Mouse (Mus musculus) stomach, embryonic 16.5 days (tissue): Measurements from ENCODE around the gene Scnn1b. TPM values are rescaled to one million over a fixed set of nuclear protein-coding genes. Genes with fewer than 3 reads are reported as not detected.

ENCODE experiments used
- polyA plus RNA-seq: library from polyadenylated mRNA; unstranded; fragments of >200 nt; fragmentation: Nextera tagmentation; extraction: Ambion mirVana; gene quantifications from 2 replicates; pipeline ENCODE4 v1.2.1, GENCODE M21; 2015

Scnn1b gene
- polyA plus RNA-seq, 1 experiment from 2014 or later: 0.81 TPM

Other genes with a start within 250 kb of the Scnn1b start
- gene Usp31, start 157.8 kb upstream of the Scnn1b start, polyA plus RNA-seq: 1.4 and 1.7 TPM in 2 replicates
- 1.8 and 3.4 TPM in 2 replicates for gene Scnn1g, start 130.6 kb upstream of the Scnn1b start, polyA plus RNA-seq
- 24.6 and 25.2 TPM in 2 replicates for gene Cog7, start 116.7 kb downstream of the Scnn1b start, polyA plus RNA-seq
- 72.0 and 83.5 TPM in 2 replicates for gene Gga2, start 156.2 kb downstream of the Scnn1b start, polyA plus RNA-seq
- gene Ubfd1, start 202.1 kb downstream of the Scnn1b start, polyA plus RNA-seq: 38.7 and 41.0 TPM in 2 replicates
- 15.7 and 15.9 TPM in 2 replicates for gene Ears2, start 202.2 kb downstream of the Scnn1b start, polyA plus RNA-seq
- 620 and 676 TPM in 2 replicates for gene Ndufab1, start 236.8 kb downstream of the Scnn1b start, polyA plus RNA-seq